Mouse (Mus musculus): ENCODE data around the gene Asprv1.

- TF ChIP-seq EP300 (optimal IDR thresholded peaks at IDR 0.05) (no peak), CTCF (IDR thresholded peaks at IDR 0.05; ENCODE audit: low read depth) (no peak)
These were observed 40.7 kb downstream of the Asprv1 start, which contains the start of gene Mxd1 for GRCm38 (mm10) chr6:86668580-86669239.
